Mouse (Mus musculus) adrenal gland, adult 2 months (tissue): ENCODE results near the gene Aig1. TPM values are rescaled to one million over a fixed set of nuclear protein-coding genes. Genes with fewer than 3 reads are reported as not detected.
A peak's percentile ranks its signal among the peaks of the same experiment; 100 is the strongest.

Source experiments
- DNase-seq: peaks from one replicate; pipeline ENCODE4 v3.0.0; 2021
- polyA plus RNA-seq: library from polyadenylated mRNA; depleted of rRNA; stranded (reverse); fragments of >200 nt; gene quantifications from 2 replicates; pipeline ENCODE4 v1.2.3, GENCODE M21; 2012
- total RNA-seq, 2 experiments: library from RNA; stranded (reverse); gene quantifications; 2 replicates each; pipeline ENCODE4 v1.2.3; 2021

Gene Aig1
- total and polyA plus RNA-seq, 3 experiments, result 28.4 to 42.6 (median 37.4) TPM

DNA sequence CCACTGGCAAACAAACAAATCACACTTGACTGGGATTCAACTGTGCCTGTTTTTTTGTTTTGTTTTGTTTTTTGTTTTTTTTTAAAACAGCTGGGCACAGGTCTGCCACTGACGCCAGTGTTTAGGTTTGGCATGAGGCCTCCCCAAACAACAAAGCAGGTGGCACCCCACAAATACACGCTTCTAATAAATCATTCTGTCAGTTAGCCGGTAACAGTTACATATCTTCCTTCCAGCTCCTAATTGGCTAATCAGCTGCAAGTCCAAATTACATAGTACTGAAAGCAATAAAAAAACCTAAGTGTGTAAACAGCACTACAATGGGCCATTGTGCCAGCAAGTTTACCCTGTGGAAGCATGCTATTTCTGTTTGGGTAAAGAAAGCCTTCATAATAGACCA, 18.7 kb downstream of the Aig1 start:
- no peak for DNase-seq

- no peak for DNase-seq
Measured at GRCm38 (mm10) chr10:13849205-13849604, 19.6 kb downstream of the Aig1 start.

GRCm38 (mm10) chr10:13844864-13845263, 23.9 kb downstream of the Aig1 start:
- no peak for DNase-seq

- no peak for DNase-seq
Measured at GRCm38 (mm10) chr10:13843746-13844145, 25.0 kb downstream of the Aig1 start.

- peak; percentile 61 for DNase-seq
Measured at GRCm38 (mm10) chr10:13842855-13843254, 25.9 kb downstream of the Aig1 start.

- no peak for DNase-seq
Measured at GRCm38 (mm10) chr10:13838511-13839126, 30.2 kb downstream of the Aig1 start.

DNA sequence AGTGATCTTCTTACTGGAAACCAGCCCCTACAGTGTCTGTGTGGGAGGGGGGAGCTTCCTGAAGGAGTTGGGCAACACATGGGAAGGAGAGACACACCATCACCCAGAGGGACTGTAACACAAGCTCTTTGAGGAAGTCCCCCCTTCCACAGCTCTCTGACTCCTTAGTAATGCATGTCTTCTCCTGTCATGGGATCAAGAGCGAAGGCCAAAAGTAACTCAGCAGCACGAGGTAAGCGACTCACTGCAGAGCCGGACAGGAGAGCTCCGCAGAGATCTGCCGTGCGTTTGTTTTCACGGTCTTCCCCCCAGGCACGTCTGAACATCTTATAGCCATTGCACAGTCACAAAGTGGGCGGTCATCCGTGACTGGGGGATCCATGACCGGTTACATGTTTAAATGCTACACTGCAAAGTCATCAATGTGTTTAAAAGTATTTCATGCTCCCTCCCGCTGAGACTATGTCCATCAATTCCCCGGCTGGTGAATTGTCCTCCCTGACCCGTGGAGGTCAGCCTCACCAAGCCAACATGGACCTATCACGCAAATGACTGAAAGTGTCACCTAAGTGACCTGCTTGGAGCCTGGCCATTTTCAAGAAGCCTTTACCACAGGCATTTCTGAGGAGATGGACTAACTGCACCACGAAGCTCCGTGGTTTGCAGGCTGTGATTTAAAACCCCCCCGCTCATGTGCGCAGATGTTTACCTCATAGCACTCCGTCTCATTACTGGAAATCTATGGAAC, 30.9 kb downstream of the Aig1 start:
- DNase-seq, result peak; percentile 38

DNA sequence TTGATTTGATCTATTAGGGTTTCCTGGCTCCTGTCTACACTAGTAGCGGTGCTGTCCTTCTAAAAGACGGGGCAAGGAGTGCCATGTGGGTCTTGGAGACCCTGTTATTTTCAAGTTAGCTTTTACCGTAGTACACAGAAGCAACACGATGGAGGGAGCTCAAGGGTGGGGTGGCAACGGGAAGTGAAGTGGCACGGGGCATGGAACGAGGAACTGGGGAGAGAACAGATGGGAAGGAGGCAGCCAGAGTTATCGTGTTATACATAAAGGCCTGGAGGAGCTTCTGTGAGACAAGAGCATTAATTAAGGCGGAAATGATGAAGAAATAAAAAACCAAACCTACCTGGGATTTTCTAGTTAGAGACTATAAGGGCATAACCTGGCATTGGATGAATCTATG, 31.8 kb downstream of the Aig1 start:
- no peak for DNase-seq

DNA sequence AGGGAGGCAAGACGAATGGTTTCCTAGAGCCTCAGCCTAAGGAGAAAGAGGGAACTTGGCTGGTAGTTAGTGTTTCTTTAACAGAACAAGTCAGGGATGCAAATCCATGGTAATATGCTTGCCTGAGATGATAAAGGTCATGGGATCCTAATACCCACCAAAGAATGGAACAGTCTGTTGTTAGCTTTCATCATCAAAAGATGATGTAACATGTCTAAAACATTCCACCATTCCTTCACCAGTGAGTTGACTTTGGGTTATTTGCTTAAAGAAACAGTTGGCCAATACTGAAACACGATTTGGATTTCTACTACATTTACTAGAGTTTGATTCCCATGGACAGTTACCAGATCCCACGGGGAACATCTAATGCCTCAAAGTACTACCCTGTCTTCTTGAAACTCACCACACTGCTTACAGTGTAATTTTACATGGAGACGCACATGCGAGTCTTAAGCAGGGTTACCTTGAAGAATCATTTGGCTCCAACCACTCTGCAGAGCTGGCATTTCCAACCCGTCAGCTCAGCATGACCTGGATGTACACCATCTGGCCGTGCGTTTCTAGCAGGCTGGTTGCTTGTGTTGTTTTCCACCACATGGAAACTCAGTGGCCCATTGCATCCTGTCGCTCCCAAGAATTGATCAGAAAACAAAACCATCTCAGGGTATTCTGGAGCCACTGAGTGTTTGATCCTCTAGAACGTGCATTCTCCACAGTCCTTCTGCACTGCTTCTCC, 32.9 kb downstream of the Aig1 start:
- no peak for DNase-seq

GRCm38 (mm10) chr10:13834056-13834455, 34.7 kb downstream of the Aig1 start:
- no peak for DNase-seq

DNA sequence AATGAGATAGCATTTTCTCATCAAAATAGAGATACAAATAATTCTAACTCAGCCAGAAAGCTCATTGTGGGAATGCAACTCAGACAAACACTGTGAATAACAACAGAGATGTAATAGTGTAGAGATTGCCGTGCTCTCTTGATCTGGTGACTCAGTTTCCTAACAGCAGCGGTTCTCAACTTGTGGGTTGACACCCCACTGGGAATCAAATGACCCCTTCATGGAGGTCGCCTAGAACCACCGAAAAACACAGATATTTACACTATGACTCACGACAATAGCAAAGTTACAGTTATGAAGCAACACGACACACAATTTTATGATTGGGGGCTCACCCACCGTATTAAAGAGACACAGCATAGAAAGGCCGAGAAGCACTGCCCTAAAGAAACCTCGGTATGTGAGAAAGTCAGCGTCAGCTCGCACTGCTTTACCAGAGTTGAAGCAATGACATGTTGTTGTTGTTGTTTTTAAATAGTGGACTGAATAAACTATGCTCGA, 35.7 kb downstream of the Aig1 start:
- no peak for DNase-seq

- no peak for DNase-seq
Measured at GRCm38 (mm10) chr10:13832546-13833033, 36.2 kb downstream of the Aig1 start.

DNA sequence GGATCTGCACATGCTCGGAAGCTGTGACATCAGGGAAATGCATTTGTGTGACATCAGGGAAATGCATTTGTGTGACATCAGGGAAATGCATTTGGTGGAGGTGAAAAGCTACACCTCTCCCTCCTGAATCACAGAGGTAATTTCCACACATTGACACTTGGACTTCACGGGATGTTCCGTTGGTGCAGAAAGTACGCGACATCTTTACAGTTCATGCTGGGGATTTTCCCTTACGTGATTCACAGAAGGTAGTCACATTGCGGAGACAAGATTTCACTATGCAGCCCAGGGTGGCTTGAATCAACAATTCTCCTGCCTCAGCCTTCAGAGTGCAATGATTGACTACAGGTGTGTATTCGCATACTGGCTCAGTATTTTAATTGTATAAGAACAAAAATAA, 41.6 kb downstream of the Aig1 start:
- DNase-seq, result no peak

DNA sequence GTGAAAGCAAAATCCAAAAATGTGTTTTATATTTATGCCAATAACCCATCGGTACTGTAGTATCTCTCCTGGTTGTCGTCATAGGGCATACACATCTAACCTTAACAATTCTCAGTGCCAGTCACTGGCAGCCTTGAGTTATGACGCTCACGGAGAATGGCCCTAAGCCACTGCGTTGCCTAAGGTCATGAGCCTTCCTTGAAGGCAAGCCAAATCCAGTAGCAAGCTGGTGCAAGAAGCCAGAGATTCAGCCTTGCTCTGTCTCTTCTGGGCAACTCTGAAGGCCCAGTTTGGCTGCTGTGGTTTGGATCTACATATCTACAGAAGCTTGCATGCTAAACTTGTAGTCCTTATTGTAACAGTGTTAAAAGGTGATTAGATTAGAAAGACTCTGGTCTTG, 55.2 kb downstream of the Aig1 start:
- DNase-seq, result peak; percentile 87

- no peak for DNase-seq
Measured at GRCm38 (mm10) chr10:13808291-13808690, 60.5 kb downstream of the Aig1 start.

- no peak for DNase-seq
Measured at GRCm38 (mm10) chr10:13806806-13807205, 62.0 kb downstream of the Aig1 start.

DNA sequence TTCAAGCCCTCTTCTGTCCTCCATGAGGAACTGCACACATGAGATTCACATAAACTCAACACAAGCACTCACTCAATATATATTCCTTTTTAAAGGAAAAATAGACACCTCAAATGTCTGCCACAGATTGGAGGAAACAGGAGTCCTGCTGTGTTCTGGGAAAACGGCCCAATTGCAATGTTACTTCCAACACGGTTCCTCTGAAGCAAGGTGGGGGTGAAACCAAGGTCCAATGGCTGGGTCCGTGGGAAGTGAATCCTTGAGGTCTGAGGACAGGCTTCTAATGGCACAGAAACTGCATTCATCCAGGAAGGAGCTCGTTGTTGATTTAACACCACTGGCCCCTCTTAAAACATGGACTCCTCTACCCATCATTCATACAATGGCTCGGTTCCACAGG, 67.5 kb downstream of the Aig1 start:
- no peak for DNase-seq

DNA sequence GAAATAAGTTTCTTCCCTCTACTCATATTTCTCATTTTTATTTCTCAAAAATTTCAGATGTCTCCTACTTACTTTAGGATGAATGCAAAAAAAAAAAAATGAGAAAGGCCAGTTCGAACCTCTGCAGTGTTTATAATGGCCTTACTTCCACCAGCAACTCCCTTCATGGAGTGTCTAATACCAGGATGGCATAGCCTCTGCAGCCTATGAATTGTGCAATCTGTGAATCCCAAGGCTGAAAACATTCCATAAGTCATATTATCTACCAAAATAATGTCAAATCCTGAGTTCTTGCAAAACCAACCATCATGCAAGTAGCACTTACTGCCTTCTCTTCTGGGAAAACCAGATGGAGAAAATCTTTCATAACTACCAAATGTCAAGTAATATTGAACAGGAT, 75.3 kb downstream of the Aig1 start:
- DNase-seq, result no peak

- no peak for DNase-seq
Measured at GRCm38 (mm10) chr10:13792788-13793187, 76.0 kb downstream of the Aig1 start.

DNA sequence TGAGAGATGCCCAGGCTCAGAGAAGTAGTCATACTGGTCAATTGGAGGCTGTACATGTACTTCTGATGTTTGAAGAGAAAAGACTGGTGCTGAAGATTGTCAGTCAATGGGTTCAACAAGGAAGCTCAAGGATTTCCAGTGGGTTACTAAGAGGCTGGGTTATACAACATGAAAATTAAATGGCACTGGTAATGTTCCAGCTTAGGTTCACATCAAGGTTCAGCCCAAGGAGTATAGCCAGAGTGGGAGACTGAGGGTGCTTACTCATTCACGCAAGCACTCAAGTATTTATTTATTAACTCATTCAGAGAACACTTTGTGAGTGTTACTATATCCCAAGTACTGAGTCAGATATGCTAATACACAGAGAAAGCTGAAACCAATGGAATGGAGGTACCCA, 79.2 kb downstream of the Aig1 start:
- DNase-seq, result no peak

- no peak for DNase-seq
Measured at GRCm38 (mm10) chr10:13788057-13788456, 80.7 kb downstream of the Aig1 start.

- DNase-seq, result no peak
Measured at GRCm38 (mm10) chr10:13782774-13783173, 86.0 kb downstream of the Aig1 start.

GRCm38 (mm10) chr10:13782235-13782757, 86.5 kb downstream of the Aig1 start:
- no peak for DNase-seq
